Mouse (Mus musculus) brain, adult 2 months (tissue): ENCODE data around the gene Skap1.

ENCODE experiments used
- DNase-seq: peaks from one replicate; pipeline ENCODE4 v3.0.0; 2011; ENCODE audit warnings: low read depth, low spot score

Skap1 gene

DNA sequence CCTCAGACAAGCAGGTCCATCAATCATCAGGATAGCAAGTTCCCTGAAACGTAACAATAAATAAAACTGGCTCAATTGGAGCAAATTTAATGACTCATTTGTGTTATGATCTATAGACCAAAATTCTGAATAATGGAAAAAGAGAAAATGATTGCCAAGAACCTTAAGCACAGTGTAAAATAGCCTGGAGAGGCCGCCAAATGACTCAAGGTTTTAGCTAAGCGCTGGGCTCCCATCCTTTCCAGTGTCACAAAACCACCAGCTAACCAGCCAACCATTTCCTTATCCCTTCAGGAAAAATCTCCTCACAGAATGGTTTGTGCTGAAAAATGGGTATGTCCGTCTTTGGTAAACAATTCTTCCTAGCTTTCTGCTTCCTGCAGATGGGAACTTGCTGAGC, 279.5 kb downstream of the Skap1 start:
- no peak for DNase-seq

DNA sequence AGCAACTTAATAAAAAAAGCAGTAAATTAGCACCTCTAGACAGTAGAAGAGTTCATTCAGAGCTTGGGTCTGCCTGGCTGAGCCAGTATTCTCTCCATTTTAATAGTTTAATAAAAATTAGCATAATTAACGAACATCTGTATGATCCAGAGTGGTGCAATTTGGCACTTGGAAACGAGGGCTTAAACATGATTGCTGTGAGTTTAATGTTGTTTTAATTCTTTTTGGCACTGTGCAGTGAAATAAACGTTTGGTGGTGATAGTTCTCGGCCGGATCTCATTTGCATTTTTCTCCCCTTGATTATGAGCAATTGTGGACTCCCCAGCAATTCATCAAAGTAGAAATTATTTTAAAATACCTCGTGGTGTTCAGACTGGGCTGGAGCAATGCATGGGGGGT, 282.3 kb downstream of the Skap1 start:
- no peak for DNase-seq

DNA sequence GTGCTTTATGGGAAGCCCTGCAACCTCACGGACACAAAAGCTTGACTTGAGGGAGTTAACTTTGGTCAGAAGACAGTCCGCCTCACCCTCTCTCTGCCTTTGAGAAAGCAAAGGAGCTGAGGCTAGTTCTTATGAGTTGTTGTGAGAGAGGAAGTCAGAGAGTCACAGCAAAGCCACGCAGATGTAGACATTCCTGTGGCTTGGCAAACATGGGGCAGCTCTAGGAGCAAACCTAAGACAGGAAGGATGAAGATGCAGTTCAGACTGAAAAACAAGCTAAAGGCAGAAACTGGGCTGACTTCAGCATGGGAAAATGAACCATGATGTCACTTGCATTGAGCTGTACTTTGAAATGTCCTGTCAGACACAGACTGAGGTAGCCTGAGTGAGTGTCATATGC, 283.2 kb downstream of the Skap1 start:
- DNase-seq: no peak

DNA sequence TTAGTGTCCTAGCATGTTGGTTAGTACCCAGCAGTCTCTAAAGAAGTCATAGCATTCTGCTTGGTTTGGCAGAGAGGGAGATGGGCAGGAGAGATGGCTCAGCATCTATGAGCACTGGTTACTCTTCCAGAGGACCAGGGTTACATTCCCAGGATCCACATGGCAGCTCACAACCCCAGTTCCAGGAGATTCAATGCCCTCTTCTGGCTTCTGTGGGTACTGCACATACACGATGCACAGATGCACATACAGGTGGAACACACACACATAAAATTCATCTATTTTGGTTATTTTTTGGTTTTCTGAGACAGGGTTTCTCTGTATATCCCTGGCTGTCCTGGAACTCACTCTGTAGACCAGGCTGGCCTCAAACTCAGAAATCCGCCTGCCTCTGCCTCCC, 290.9 kb downstream of the Skap1 start:
- DNase-seq: no peak

DNA sequence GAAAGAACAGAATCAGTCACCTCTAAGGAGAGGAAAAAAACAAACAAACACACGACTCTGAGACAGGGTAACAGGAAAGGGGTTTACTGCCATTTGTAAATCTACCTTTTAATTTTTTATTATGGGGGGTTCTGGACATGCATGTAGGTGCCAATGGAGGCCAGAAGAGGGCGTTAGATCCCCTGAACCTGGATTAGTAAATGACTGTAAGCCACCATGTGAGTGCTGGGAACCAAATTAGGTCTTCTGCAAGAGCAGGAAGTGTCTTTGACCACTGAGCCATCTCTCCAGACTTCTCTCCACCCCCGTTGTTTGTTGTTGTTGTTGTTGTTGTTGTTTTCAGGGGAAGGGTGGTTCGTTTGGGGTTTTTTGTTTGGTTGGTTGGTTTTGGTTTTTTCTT, 293.0 kb downstream of the Skap1 start:
- no peak for DNase-seq

DNA sequence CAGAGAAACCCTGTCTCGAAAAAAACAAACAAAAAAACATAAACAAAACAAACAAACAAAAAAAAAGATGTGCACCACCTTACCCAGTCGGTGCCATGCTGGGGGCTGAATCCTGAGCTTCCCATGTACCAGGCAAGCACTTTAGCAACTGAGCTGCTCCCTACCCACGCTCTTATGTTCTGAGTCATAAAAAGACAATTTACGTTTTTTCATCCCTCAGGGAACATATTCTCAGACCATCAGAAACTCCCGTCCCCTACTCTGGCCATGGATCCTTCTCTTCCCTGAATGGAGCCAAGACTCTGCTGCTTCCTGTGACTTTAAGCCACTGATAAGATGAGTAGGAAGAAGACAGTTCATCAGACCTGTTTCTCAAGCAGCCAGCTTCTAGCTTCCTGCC, 294.0 kb downstream of the Skap1 start:
- DNase-seq: no peak

DNA sequence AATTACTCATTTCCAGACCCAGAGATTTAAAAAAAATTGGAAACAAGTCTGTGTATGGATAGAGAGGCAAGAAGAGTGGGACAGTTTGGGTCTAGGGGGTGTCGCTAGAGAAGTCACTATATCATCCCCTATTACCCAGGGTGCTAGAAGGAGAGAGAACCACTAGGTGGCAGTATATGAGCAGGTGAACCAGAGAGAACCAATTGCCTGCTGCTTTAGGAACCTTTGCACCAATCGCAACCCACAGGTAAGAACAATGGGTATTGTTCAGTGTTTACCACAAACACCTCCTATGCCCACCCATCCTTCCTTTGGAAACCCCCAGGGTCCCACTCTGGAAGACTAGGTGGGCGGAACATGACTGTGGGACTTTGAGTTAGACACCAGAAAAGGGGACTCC, 295.6 kb downstream of the Skap1 start:
- DNase-seq: peak; percentile 86

DNA sequence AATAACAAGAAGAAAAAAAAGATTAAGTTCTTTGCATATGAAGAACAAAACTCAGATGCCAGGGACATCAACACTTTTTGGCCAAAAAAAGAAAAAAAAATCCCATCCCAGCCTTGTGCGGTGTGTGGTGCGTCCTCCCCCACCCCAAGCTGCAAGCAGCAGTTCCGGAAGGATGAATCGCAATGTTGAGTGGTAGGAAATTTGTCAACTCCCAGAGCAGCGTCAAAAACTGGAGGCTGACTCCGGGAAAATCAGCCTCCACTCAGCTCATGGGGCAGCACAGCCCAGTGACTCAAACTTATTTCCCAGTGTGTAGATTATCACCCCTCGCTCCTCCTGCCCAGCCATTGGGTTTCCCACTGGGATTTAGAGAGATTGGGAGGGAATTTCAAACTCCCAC, 297.6 kb downstream of the Skap1 start:
- peak; percentile 73 for DNase-seq

DNA sequence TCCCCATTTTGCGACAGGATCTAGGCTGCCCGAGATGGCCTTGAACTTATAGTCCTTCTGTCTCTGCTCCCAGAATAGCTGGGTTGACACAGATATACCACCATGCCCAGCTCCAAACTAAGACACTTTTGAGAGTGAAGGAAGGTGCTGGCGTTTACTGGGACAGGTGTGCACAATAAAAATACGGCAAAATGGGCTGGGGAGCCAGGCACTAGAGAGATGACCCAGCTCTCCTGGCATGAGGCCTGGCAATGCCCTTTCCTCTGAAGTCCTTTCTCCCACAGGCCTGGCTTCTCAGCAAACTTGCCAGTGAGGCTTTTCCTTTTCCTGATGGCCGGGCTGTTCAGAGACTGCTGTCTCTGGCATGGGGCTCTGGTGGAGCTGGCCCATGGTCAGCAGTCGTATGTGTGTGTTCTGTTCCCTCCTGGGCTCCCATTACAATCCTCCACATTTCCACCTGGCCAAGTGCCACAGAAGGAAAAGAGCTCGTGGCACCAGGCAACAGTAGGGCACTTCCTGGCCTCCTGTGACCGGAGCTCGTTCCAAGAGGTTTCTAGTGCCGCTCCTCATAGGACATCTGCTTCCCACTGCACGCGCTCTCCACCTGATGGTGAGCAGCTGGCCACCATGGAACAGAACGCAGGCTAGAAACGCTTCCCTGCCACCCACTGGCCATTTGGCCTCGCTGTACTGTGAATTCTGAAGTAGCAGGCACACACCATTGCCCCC, 298.5 kb downstream of the Skap1 start:
- DNase-seq: peak; percentile 89

DNA sequence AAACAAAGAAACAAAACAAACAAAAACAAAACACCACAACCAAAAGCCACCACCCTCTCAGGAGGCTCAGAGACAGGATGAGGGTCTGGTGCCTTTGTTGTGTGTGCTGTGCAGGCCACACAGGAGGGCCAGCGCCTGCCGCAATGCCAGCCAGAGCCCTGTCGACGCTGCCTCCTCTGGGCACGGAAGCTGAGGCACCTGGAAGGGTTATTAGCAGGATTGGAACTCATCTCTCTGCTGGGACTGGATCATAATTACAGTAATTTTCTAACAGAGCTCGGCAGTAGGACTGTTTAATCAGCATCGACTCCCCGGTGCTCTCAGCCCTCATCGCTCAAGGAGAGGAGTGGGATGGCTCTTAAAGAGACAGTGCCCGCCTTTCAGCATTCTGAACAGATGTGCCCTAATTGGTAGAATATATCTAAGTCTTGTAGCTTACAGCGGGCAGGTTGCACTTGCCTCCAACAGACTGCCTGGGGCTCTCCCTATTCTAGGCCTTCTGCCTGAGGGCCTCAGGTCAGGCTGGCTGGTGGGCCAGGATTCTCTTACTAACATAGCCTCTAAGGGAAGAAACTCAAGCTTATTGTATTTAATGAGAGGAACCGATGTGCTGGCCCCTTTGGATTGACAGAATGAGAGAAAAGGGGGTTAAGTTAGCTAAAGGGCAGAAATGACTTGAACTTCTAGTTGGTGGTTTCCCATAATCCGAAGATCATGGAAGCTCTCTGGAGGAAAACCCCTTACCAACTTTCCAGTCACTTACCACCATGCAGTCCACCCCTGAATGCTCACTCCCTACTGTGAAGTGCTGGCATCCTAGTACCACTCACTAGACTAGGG, 300.3 kb downstream of the Skap1 start:
- no peak for DNase-seq

DNA sequence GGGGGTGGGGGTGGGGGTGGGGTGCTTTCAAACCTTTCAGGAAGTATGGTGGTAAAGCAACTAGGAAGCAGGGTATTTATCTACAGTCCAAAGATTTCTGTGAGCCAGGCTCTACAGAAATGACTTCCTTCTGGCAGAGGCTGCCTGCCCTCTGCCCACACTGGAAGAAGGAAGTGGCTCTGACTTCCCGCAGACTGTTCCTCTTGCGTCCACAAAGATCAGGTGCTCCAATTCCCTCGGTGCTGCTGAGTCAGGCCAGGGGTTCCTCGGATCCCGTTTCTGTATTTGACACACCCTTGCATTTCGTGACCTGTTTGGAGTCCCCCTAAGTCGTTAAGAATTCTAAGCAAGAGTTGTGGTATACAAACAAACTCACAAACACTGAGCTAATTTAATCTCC, 301.3 kb downstream of the Skap1 start:
- DNase-seq: no peak

DNA sequence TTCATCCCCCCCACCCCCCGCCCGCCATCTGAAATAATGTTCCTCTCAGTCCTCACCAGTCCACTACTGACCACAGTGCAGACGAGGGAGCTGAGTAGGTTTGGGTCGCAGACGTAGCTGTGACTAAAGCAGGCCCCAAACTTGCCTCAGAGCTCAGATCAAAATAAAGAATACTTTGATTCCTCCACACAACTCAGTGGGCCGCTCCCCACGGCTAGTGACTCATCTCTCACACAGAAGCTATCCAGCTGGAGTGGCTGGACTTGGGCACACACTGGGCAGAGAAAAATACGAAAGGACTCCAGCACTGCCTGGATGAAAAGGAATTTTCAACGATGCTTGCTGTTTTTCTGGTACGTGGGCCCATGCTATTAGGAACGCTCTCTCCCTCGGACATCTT, 302.2 kb downstream of the Skap1 start:
- peak; percentile 83 for DNase-seq

DNA sequence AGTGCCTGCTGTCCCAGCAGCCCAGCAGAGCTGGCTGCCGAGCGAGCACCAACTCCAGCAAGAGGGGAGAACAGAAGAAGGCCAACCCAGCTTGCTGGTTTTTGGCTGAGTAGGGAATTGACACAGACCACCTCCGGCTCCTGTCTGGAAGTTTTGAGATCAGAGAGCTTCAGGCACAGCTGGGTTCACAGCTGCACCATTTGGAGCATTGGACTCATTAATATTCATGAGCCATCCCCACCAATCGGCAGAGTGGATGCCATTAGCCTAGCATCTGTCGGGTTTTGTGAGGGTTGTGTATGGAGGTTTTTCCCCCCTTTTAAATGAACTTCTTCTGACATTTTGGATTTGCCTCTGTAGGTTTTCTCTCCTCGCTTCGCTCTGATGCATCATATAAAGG, 302.7 kb downstream of the Skap1 start:
- peak; percentile 73 for DNase-seq

DNA sequence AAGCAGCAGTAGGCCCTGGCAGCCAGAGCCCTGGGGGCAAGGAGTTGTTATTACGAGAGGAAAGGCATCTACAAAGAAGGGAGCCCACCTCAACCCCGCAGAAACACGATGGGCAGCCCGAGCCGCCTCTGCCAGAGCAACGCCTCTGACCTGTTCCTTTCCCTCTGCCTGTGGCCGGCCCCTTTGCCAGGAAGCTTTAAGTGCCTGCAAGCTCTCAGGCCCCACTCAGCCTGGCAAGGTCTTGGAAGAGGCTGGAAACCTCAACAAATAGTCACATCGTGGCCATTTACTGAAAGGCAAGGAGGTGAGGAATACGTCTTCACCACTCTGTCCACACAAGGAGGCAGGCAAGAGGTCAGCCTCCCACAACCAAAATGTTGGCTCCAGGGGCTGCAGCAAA, 303.8 kb downstream of the Skap1 start:
- DNase-seq: no peak

DNA sequence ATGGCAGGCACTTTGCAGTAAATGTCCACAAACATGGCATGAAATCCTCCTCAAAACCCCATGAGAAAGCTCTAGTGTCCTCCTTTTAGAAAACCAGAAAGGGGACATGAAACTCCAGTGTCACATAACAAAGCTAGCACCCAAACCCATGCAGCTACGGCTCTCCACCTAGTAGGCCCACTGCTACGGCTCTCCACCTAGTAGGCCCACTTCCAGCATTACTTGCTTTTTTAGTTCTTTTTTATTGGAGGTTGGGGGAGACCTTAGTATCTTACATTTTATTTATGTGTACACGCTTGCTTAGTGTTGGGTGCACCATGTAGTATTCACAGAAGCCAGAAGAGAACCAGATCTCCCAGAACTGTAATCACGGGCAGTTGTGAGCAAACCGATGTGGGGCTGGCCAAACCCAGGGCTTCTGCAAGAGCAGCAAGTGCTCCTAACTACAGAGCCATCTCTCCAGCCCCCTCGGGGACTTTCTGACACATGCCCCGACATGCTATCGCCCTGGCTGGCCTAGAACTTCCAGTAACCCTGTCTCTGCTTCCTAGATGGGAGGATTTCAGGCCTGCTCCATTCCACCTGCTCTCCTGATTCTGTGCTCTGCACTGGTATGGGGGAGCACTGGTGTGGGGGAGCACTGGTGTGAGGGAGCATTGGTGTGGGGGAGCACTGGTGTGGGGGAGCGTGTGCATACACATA, 307.0 kb downstream of the Skap1 start:
- DNase-seq: no peak

DNA sequence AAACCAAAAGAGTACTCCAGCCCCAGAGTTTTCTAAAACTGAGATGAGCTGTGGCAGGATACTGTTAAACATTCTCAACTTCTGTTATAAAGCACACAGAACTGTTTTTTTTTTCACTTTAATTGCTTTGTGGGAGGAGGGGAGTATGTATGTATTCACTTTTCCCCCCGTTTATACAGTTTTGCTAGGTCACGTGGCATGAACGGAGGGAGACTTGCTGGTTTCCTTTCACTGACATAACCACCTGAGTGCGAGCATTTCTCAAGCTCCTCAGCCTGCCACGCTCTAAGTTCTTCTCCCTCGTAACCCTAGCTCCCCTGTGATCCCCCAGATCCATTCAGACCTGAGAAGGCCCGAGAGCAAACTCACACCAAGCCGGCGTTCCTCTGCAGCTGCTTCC, 308.0 kb downstream of the Skap1 start:
- DNase-seq: no peak

DNA sequence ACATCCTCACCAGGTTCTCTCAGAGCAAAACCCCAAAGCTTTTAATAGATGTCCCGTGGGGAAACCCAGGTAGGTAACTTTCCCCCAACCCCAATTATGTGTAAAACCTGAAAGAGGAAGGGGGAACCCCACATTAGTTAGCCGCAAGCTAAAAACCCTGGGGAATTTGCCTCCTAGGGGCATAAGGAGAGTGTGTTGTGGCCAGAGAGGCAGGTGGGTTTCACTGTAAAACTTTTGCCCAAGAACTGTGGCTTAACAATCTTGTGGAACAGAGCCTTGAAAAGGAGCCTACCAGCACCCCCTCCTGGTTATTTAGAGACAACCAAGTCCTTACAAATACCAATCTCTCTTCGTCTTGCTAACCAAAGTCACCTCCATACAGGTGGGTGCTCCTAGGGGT, 310.1 kb downstream of the Skap1 start:
- no peak for DNase-seq

DNA sequence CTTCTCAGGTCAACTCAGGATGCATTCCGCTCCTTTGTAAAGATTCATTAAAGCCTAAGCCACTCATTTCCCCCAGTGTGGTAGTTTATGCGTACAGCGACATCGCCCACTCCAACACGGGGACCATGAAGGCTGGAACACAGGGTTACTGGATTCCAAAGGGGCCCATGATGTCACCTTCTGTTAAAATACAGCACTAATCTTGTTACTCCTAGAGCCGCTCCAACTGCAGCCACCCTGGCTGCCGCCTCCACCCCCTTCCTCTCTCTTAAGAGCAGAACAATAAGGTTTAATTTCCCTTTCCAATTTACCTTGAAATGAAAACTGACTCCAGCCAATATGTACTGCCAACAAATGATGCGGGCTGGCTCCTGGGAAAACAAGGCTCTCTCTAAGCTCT, 310.7 kb downstream of the Skap1 start:
- no peak for DNase-seq

DNA sequence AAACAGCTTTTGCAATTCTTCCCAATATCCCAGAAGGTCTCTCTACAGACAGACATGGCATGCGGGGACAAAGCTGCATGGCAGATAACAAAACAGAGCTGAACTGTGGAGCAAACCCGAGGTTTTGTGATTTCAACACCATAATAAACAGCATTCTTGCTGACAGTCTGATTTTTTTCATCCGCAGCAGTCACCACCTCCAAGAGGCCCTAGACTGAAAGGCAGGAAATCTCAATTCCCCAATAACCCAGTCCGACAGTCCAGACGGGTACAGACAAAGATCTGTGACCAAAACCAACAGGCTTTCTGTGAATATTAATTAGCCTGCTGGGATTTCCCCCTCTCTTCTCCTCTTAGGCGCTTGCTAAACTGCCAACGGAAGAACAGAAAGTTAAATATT, 311.3 kb downstream of the Skap1 start:
- no peak for DNase-seq

DNA sequence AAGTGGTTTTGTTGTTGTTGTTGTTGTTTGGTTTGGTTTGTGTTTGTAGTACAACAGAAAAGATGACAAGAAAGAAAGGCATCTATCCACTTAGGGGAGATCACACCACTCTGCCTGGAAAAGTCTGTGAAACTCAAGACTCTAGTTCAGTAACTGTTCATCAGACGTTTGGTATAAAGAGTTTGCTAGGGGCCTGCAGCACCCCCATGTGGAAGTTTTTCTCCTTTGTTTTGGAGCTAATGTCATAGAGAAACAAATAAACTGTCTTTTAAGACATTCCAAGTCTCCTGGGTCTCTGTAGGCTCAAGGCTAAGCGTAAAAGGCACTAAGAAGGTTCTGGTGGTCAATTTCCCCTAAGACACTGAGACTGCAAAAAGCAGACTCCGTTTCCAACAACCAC, 311.7 kb downstream of the Skap1 start:
- no peak for DNase-seq

DNA sequence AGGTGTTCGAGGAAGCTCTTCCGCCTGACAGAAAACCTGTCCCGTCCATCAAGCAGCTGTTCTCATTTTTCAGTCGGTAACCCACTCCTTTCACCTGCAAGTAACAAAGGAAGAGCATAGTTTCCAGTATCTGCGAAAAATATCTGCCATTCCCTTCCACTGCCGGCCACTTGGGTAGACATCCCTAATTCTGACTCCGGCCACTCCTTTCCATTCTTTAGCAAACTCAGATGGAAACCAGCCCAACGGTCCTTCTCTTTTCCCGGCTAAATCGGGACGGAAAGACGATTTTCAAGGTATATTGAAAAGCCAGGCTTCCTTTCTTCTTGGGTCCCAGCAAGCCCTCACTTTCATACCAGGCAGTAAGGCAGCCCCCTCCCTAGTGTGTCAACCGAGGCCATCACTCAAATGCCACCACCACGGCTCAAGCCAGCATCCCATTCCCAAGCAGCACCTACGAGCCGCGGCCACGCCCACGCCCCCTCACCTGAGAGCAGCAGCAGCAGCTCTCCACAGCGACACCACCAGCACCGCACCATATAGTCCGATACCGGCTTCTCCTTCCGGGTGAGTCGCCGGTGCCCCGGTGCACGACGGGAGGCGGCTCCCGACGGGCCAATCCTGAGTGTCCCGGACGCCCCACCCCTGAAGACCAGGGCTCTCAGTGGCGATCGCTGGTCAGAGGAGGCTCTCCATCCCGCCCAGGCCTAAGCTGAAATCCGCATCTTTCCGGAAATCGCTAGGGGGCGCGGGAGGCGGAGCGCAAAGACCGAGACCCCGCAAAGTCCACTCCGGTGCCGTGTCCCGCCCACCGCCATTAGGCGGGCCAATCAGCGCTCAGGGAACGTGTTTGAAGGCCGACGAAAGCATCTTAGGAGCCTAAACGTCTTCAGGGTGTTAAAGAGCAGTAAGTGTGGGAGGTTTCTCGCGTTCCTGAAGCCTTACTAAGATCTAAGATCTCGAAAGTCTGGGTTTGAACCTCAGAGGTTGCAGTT, 312.9 kb downstream of the Skap1 start, which contains the start of gene Snx11:
Gene Snx11 (minus strand): TSS at position 592 of the 995 bp plus-strand sequence.
- peak; percentile 99 for DNase-seq
